Mouse (Mus musculus) cerebellum, adult 9-10 months (tissue): Measurements from ENCODE around the gene Sfxn5.

Source experiments
- DNase-seq: peaks from one replicate; pipeline ENCODE4 v3.0.0; 2022

Sfxn5 gene

DNA sequence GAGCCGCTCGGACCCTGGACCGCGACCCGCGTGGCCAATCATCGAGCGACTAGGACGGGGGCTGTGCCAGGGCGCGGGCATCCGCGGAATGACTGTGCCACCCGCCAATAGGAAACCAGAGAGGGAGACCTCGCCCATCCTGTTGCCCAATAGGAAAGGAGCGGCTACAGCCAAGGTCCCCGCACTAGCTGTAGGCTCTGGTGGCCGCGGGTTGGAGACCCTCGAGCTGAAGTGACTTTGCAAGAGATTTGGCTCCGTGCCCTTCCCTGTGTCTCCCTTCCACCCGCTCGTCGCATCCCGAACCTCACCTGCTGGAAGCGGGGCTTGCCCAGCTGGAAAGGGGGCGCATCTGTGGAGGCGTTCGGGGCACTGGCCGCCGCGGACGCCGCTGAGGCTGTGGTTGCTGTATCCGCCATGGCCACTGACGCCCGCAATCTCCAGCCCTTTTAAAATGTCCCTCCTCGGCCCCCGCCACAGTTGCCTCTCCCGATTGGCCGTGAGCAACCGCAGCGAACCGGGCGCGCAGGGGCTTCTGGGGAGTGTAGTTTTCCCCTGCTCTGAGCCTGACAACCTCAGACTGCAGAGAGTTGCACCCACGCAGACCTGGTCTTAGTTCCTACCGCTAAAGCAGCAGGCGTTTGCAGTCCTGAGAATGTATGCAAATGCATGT lies at the start of gene Sfxn5:
Gene Sfxn5, minus strand, starts transcription at position 423 of the 670 bp plus-strand sequence.
- peak; percentile 97 for DNase-seq

DNA sequence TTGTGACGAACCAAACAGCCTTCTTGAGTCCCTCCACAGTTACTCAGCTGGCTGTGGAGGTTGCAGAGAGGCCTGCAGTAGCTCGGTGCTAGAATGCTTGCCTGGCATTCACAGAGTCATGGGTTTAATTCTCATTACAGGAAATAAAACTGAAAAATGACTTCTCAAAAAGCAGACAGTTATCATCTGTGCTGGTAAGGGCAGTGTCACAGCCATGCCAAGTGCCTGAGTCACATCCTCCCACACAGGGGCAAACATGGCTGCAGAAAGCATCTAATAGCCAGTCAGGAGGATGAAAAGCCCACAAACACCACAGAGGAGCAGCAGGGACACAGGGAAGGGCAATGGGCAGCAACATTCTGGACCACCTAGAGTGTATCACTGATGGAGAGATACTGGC lies 49.6 kb upstream of the Sfxn5 start:
- DNase-seq, result no peak

DNA sequence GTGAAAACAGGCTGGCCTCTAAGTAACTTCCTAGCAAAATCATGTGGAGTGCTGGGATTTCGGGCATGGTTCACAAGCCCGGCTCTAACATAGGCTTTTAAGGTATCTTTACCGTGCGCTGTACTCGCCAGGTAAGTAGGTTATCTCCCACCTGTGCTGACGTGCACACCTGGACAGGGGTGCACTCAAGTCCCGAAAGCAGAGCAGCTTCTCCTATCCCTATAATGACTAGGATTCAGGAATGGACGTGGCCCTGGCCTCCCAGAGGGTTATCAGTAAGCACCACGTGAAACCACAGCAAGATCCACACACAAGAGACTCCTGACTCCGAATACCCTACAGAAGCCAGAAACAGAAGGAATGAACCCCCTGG lies 48.4 kb upstream of the Sfxn5 start:
- DNase-seq, result no peak

DNA sequence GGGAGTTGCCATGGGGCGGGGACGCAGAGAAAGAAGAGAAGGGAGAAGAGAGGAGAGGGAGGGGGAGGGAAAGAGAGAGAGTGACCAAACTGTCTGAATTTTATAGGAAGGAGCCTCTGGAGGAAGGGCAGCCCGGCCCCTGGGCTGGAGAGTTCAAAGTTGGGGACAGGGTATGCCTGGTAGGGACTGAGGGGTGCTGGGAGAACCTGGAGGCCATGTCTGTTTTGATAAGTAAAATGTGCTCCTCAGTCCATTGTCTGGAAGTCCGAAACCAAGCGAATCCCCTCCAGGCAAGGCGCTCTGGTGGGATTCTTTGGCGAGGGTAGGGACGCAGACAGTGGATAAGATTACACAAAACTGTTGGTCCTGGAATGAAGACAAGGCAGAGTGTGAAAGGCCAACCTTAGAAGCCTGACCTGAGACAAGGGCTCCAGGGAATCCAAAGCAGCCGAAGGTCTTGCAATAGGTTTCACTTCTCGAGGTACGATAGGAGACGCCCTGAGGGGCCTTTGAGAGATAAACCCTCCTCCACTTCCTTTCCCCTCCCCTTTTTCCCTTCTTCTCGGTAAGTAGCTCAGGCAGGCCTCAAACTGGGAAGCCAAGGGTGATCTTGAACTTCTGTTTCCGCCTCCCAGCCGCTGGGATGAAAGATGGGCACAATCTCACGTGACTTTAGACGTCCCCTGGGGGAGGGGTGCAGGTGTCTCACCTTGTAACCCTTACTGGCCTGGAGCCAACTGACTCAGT lies 47.9 kb upstream of the Sfxn5 start:
- DNase-seq, result peak; percentile 42

DNA sequence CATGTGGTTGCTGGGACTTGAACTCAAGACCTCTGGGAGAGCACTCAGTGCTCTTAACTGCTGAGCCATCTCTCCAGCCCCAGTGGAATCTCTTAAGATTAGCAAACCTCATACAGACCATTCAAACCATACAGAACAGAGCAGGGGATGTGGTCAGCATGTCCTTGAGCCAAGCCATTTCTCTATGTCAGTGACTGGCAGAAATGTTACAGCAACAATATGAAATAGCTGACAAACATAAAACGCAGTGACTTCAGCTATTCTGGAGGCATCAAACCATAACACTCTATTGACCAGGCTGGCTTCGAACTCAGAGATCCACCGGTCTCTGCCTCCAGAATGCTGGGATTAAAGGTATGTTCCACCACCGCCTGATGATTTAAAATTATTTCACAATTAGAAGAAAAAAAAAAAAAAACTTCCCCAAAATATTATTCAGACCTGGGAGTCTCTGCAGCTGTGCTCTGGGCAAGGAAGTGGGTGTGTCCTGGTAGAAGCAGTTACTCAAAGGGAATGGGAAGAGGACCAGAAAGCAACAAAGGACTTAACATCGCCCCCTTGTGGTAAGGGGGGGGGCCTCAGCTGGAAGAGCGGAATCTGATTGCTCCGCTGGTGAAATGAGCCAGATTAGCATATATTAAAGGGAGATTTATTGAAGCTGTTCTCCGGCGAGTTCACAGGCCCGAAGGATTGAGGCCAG lies 47.1 kb upstream of the Sfxn5 start:
- DNase-seq, result peak; percentile 86

DNA sequence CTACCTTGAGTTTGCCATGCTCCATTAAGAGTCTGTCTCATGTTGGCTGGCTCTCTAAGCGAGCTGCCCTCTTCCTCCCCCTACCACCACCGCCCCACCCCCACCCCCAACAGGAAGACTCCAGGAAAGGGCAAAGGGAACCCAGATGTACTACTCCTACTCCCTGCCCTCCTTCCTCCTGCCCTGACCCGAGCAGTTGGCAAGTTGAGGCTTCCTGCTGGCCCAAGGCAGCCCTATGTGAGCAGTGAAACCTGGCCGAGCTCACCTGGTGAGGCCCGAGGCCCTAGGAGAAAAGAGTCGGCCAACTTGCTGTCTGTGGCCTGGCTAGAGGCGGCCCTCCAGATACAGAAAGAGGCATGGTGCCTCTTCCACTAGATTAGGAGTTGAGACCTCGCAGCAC lies 45.4 kb upstream of the Sfxn5 start:
- DNase-seq, result no peak

DNA sequence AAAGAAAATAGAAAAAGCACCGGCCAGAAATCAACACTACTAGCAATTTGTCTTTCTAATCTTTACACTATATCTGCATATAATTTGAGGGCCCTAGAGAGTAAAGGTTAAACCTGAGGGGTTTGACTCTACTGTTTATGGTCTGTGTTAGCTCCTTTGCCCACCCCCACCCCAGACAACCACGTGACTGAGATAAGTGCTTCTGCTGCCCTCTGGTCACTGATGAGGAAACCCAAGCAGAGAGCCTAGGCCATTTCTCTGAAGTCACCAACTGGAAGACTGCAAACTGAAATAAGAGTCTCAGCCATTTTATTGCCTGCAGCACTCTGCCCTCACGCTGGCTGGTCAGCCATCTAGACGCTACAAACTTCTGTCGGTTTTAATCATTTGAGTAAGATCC lies 44.7 kb upstream of the Sfxn5 start:
- peak; percentile 20 for DNase-seq

DNA sequence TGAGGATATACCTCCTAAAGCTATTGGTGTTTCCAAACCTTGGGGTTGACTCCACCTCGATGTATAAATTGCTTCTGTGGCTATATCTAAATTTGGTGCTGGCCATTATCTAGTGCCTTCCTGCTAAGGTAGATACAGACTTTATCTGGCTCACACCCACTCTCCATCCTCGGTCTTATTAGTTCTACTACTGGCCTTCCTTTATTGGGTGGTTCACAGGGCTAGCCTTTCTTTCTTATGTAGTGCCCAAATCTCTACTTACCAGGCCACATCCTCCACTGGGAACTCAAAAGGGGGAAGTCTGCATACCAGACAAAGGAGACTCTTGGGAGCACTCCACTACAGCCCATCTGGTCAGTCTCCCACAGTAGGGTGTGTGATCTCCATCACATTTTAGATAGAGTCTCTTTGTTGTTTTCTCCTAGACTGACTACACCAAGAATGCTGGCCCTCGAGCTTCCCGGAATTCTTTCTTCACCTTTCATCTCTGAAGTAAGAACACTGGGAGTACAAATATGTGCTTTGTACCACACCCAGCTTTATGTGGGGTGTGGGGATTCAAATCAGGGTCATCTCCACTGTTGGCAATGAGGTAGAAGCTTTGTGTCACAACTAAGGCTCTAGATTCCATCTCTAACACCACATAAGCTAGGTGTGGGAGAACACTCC lies 44.0 kb upstream of the Sfxn5 start:
- peak; percentile 23 for DNase-seq

DNA sequence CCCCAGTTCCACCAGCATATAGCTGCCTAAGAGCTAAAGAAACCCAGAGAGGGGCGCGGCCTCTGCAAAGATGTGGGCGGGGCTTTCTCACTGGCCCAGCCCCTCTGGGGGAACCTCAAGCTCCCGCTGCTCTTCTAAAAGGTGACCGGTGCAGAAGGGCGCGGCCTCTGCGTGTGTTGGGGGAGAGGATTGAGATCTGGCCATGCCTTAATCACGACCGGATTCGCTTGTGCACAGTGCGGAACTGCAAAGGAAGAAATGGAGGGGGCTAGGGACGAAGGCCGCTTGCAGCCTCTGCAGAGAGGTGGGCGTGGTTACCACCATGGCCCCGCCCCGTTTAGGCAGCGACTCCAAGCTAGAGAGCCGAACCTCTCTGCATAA lies 41.5 kb upstream of the Sfxn5 start:
- DNase-seq, result peak; percentile 98

DNA sequence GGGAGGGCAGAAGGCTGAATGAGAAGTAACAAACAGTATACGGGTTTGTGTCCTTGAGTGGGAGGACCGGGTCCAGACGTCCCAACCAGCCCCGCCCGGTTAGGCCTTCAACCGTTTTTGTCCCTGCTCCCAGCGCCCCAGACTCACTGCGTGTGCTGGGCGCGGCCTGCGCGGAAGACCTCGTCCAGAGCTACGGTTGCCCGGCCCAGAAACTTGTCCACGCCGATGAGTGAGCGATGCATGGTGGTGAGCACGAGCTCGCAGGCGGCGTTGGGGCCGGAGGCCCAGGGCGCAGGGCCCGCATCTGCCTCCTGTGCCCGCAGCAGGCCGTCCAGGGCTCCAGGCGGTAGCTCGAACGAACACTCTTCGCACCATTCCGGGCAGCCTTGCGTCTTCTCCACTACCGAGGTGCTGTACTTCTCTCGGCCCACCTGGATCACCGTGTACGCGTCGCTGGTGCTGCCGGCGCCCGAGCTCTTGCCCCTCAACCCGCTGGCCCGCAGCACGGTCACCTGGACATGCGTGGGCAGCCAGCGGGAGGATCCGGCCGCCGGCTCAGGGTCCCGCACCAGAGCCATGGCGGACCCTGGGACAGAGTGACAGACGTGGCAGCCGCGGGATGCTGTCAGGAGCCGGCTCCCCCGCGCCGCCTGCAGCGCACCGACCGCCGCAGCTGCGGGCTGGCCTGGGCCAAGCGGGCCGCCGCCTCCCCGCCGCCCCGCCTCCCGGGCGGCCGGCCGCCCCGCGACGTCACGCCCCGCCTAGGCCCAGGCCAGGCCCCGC lies 40.9 kb upstream of the Sfxn5 start, which contains the start of gene Rab11fip5:
Gene Rab11fip5, minus strand, starts transcription at position 684 of the 783 bp plus-strand sequence.
- no peak for DNase-seq

DNA sequence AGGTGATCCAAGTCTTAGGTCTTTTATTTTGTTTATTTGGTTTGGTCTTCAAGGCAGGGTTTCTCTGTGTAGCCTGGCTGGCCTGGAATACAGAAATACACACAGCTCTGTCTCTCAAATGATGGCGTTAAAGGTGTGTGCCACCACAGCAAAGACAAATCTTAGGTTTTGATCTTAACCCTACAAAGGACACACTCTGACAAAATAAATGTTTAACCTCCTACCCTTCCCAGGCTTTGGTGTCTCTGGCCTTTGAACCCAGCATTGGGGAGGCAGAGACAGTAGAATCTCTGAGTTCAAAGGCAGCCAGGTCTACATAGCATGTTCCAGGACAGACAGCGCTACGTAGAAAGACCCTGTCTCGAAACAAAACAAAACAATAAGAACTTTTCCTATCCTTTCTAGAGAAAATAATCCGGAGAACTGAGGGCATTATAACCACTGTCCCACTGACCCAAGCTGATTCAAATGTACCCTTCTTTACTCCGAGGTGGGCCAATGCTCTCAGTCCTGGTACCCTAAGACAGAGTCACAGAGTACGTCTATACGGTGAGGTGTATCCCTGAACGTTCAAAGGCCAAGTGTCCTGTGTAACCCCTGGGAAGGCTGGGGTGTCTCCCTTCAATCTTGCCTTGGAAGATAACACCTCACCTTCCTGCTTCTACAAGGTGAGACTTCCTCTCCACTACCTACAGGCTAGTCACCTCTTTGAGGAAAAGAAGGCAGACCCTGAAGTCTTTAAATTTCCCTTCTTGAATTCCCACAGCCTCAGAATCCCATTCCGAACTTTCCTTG lies 40.0 kb upstream of the Sfxn5 start:
- DNase-seq, result peak; percentile 39

DNA sequence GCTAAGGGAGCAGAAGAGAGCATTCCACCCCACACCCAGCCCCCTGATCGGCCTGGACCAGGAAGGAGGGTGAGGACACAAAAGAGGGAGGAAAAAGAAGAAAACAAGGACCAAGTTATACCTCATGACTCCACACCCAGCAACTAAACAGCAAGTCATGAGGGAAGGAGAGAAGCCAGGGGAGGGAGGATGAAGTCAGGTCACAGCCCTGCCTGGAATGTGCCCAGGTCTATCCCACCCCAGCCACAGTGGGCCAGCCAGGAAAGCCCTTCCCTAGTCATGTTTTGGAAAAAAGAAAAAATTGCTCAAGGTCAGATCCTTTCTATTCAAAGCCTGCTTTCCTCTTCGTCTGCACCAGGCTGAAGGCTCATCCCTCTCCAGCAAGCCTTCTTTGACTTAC lies 39.3 kb upstream of the Sfxn5 start:
- peak; percentile 33 for DNase-seq

DNA sequence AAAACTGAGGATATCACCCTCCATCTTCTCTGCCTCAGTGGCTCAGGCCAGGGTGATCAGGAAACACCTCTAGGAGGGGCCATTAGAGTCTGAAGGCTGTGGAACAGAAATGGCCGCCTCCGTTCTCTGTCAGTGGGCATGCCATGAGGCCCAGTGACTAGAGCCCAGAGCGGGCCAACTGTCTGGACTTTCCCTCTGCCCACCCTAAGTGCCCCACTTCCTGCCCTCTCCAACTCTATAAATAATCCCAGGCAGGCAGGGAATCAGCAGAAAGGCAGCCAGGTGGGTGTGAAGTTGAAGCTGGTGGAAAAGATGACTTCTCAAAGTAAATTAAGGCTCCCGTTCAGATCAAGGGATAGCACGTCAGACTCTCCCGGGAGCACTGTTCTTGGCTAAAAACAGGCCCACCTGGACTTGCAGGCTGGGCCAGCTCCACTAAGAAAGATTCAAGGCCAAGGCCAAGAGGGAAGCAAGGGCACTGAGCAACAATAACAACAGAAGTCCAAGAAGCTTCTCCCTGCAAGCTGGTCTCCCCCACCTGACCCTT lies 38.7 kb upstream of the Sfxn5 start:
- peak; percentile 38 for DNase-seq

DNA sequence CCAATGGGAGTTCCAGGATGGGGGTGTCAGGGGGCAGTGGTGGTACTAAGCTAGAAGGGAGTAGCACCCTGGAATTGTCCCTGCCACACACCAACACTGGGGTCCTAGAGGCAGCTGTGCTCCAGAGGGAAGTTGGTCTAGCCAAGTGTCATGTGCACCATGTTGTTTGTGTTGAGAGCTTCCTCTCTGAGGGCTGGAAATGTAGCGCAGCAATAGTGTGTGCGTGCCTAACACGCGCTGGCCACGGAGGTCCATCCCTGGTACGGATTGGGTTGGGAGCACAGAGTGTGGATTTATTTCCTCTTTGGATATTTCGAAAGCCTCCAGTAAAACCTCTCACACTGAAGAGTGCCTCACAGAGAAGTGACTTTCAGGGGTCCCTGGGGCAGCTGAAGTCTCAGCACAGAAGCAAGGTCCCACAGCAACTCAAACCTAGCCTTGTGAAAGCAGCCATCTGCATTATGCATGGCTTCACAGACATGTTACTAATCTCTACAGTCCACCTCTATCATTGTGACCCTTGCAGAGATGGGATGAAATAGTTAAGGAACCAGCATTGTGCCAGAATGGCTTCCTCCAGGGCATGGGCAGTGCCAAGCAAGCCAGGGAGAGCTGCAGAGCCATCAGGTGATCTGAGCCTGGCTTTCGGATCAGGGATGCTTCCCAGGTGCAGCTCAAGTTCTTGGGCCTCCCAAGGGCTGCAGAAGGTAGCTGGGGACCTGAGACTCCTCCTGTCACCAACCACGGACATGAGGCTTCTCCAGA lies 37.6 kb upstream of the Sfxn5 start:
- peak; percentile 28 for DNase-seq

DNA sequence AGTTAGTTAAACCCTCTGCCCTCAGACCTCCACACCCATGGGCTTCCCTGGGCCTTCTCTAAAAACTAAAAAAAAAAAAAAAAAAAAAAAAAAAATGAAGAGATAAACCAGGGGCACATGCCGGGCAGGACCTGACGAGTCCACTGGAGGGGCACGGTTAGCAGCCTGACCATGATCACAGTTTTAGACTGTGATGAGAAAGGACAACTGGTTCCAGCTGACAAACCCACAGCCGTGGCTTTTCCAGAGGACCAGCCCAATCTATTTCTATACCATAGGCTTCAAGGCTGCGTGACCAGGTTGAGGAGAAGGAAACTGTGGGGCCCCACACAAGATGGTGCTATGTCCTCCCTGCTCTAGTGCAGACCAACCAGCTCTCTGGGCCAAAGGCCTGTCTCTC lies 36.8 kb upstream of the Sfxn5 start:
- no peak for DNase-seq

DNA sequence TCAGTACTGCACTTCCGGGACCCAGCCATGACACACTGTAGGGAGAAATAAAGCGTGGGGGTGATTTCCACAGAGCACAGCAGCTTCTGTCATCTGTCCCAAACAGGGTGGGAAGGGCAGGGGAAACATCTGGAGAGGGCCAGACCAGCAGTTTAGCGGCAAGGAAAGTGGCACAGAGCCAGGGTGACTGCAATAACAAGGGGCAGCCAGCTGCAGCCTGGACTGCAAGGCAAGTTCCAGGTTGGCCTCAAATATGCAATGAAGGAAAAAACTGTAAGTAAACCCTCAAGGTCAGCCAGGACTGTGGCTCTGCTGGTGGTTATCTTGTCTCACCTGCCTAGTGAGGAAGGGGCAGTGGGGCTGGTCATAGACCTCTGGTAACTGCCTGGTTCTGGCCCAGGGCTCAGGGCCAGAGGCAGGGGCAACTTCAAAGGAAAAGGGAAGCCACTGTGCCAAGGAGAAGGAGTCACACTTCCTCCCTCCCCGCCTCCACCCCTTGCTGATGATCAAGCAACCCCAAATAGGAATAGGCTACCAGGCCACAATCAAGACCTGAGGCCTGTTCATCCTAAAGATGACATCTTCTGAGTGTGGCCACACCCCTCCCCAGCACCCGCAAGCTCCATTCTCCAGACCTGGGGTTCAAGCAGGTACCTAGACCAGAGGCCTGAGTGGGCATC lies 36.1 kb upstream of the Sfxn5 start:
- peak; percentile 26 for DNase-seq

DNA sequence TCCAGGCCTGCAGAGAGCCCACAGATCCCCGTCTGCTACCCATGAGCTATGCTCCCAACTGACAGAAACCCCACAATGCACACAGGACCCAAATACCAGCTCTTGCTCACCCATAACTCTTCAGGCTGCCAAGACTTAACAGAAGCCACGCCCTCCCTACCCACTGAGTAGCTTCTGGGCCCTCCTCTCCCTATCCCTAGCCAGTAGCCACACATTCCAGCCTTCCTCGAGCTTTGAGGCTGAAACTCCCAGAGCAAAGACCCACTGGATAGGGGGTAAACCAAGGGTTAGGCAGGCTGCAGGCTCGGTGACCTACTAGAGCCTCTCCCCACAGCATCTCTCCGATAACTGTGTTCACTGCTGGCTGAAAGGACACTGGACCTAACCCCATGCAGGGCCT lies 35.5 kb upstream of the Sfxn5 start:
- no peak for DNase-seq

DNA sequence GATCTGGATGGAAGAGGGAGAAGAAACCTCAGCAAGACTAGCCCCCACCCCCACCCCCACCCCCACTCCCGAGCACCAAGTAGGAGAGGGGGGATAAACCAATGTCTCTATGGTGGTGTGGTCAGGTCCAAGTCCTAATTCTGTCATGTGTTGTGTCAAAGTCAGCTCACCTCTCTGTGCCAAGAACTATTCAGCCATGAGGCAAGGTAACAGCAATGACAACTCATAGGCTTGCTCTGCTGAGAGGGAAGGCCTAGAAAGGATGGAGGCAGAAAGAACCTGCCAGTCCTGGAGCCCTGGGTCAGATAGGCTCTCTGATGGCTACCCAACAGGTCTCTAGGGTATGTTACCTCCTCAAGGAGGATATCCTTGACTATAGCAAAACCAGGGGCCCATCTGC lies 34.9 kb upstream of the Sfxn5 start:
- DNase-seq, result no peak

DNA sequence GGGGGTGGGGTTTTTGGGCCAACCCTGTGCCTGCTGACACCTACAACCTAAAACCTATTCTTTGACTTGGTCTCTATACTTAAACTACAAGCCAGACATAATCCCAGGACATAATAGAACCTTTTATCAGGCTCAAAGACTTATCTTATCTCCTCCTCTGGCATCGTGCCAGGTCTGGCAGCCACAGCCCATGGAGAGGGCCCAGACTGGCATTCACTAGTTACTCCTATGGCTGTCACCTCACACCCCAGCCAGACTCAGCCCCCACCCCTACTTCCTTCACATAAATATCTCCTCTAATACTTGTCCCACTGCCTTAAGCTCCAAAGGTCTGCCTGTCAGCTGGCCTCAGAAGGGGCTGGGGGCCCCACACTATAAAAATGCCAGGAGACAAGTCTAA lies 33.2 kb upstream of the Sfxn5 start:
- no peak for DNase-seq

DNA sequence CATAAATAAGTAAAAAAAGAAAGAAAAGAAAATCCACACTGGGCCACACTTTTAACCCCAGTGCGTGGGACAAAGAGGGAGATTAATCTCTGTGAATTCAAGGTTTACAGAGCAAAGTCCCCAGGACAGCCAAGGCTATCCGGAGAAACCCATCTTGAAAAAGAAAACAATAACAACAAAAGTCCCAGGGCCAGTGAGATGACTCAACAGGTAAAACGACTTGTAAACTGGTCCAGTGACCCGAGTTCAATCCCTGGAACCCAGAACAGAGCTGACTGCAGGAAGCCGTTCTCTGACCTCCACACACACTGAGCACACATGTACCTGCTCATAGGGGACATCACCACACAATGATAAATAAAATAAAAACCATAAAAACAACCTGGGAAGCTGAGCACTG lies 31.2 kb upstream of the Sfxn5 start:
- DNase-seq, result no peak
